Mouse (Mus musculus) midbrain, postnatal 0 days (tissue): ENCODE data around the gene Camk2d. TPM values are rescaled to one million over a fixed set of nuclear protein-coding genes. Genes with fewer than 3 reads are reported as not detected.

Source experiments
- ATAC-seq: fragments of 200-750 bp; cut with Nextera tagmentation; 2 replicates; pipeline ENCODE4 v1.8.0; 2017; ENCODE audit warnings: moderate number of reproducible peaks, mild to moderate bottlenecking, moderate TSS enrichment, moderate library complexity; ENCODE audit not compliant: low FRiP score
- DNase-seq: peaks from one replicate; pipeline ENCODE4 v3.0.0-alpha.2; 2015; ENCODE audit warnings: low spot score
- H3K27ac ChIP-seq: fragments of 300-500 bp; sonication (generic); 2 replicates; pipeline ENCODE4 v1.5.1; 2014; ENCODE audit warnings: low read depth, mild to moderate bottlenecking, low read length, mixed read lengths
- H3K27me3 ChIP-seq: fragments of 300-500 bp; sonication (generic); 2 replicates; pipeline ENCODE4 v1.6.1; 2014; ENCODE audit warnings: low read length, control low read depth, mixed read lengths; ENCODE audit not compliant: insufficient read depth
- H3K36me3 ChIP-seq: fragments of 300-500 bp; sonication (generic); 2 replicates; pipeline ENCODE4 v1.6.1; 2014; ENCODE audit warnings: low read length, control low read depth, mixed read lengths; ENCODE audit not compliant: insufficient read depth
- H3K4me1 ChIP-seq: fragments of 300-500 bp; sonication (generic); 2 replicates; pipeline ENCODE4 v1.6.1; 2014; ENCODE audit warnings: mild to moderate bottlenecking, control low read depth, antibody characterized with exemption, low read length, mixed read lengths; ENCODE audit not compliant: insufficient read depth
- H3K4me2 ChIP-seq: fragments of 300-500 bp; sonication (generic); 2 replicates; pipeline ENCODE4 v1.6.1; 2014; ENCODE audit warnings: low read depth, mild to moderate bottlenecking, low read length, mixed read lengths; ENCODE audit not compliant: poor library complexity, severe bottlenecking
- H3K4me3 ChIP-seq: fragments of 300-500 bp; sonication (generic); 2 replicates; pipeline ENCODE4 v1.5.1; 2014; ENCODE audit warnings: low read depth, mild to moderate bottlenecking, low read length, moderate library complexity
- H3K9ac ChIP-seq: fragments of 300-500 bp; sonication (generic); replicated peaks from 2 replicates; pipeline ENCODE4 v1.6.1; 2014; ENCODE audit warnings: mild to moderate bottlenecking, low read length, moderate library complexity, mixed read lengths; ENCODE audit not compliant: poor library complexity, severe bottlenecking
- H3K9me3 ChIP-seq: fragments of 300-500 bp; sonication (generic); 2 replicates; pipeline ENCODE4 v1.6.1; 2016; ENCODE audit warnings: low read length, control low read depth
- CTCF ChIP-seq: IDR thresholded peaks from 2 replicates; pipeline ENCODE4 v1.5.1; 2016; ENCODE audit warnings: antibody characterized with exemption, mild to moderate bottlenecking
- WGBS: fragments of 180-500 bp; shearing (Covaris S2); extraction: QIAGEN DNeasy Blood & Tissue Kit; methylation state at CpG from one replicate; pipeline ENCODE4 v1.1.7; 2014; 5-methylcytosine and 5-hydroxymethylcytosine counted together
- polyA plus RNA-seq: library from polyadenylated mRNA; unstranded; fragments of >200 nt; fragmentation: Nextera tagmentation; extraction: Ambion mirVana; gene quantifications from 2 replicates; pipeline ENCODE4 v1.2.1, GENCODE M21; 2015
- total RNA-seq: library from RNA; depleted of rRNA; stranded (reverse); fragments of >200 nt; gene quantifications from 2 replicates; pipeline ENCODE4 v1.2.3, GENCODE M21; 2014

The Camk2d gene
- total and polyA plus RNA-seq, 2 experiments from 2014 or later = 95.8 to 143 TPM

DNA sequence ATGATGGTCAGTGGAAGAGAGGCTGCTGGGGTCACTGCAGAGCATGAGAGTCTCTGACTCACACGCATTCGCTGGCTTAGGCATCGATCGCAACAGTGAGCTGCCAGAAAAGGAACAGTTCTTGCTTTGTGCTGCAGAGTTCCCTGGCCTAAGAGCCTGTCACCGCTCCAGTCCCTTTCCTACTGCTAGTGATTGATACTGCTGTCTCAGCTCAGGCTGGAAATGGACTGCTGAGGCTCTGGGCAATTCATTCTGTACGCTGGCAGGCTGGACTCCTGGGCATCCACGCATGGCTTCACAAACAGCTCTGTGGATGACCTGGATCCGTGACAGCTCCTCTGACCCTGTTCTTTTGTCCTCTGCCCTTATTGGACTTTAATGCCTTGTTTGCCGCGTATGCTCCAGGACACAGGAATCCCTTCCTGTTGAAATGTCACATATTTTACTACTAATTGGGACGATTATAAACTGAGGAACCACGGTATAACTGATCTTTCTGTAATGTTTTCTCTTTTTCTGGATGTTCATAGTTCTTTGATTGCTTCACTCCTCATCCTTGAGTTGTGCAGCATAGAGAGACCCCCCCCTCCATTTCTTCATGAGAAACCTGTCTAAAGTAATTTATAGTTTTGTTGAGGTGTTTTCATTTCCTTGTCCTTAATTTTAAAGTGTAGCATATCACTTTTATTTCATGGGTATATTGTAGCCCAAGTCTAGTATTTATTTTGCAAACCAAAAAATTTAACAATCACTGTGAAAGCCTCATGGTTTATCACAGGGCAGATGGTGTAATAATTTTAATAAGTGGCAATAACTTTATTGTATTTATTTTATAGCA, 99.6 kb downstream of the Camk2d start:
- TF ChIP-seq CTCF = no peak
- Histone ChIP-seq H3K36me3 (no peaks in the 10 kb centered on the region), H3K9ac (no peak overlapping the region), H3K9me3 (no peaks in the 10 kb centered on the region), H3K27ac (peak overlapping the region; percentile 57), H3K4me1 (peaks cover 4% of the 10 kb centered on the region; the same call in 1 of the 2 replicates), H3K4me2 (no peak overlapping the region), H3K4me3 (no peak overlapping the region), H3K27me3 (no peaks in the 10 kb centered on the region)
- DNase-seq = peak; percentile 89
- WGBS = 17% methylated on average over 12 of the region's 12 CpGs
- peak; percentile 82 for ATAC-seq

- DNase-seq (no peak), ATAC-seq (no peak)
- H3K9ac ChIP-seq = no peak overlapping the region
- 82% methylated on average over 6 of the region's 6 CpGs for WGBS
- H3K9me3 ChIP-seq = no peaks in the 10 kb centered on the region
- H3K27me3 ChIP-seq = no peaks in the 10 kb centered on the region
- no peak overlapping the region for H3K4me2 ChIP-seq
- TF ChIP-seq CTCF = no peak
- no peaks in the 10 kb centered on the region for H3K36me3 ChIP-seq
- H3K4me1 ChIP-seq = peaks cover 4% of the 10 kb centered on the region; the same call in 1 of the 2 replicates
- H3K4me3 ChIP-seq = no peak overlapping the region
- H3K27ac ChIP-seq = no peak overlapping the region
Observed at GRCm38 (mm10) chr3:126696620-126697019, 100.5 kb downstream of the Camk2d start.

DNA sequence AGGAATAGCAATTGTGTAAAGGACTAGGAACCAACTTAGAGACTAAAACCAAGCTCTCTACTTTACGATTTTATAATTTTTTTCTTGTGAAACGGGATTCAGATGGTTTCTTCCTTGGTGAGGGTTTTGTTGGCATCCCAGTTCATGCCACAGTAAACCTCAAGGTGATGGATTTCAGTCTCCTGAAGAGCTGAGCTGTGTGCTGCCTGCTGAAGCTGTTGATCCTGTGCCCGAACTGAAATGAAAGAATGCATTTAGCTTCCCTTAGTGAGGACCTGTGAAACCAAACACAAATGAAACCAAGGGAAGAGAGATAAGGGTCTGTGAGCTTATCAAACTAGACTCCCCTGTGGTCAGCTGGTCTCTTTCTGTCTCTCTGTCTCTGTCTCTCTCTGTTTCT, 103.6 kb downstream of the Camk2d start:
- Histone ChIP-seq H3K27me3 (no peaks in the 10 kb centered on the region), H3K36me3 (no peaks in the 10 kb centered on the region), H3K4me3 (no peak overlapping the region), H3K9me3 (no peaks in the 10 kb centered on the region), H3K4me2 (no peak overlapping the region), H3K4me1 (no peaks in the 10 kb centered on the region; the same call in 1 of the 2 replicates), H3K9ac (no peak overlapping the region), H3K27ac (no peak overlapping the region)
- DNase-seq (no peak), ATAC-seq (no peak)
- TF ChIP-seq CTCF = no peak
- WGBS = 83% methylated on average over 3 of the region's 3 CpGs

DNA sequence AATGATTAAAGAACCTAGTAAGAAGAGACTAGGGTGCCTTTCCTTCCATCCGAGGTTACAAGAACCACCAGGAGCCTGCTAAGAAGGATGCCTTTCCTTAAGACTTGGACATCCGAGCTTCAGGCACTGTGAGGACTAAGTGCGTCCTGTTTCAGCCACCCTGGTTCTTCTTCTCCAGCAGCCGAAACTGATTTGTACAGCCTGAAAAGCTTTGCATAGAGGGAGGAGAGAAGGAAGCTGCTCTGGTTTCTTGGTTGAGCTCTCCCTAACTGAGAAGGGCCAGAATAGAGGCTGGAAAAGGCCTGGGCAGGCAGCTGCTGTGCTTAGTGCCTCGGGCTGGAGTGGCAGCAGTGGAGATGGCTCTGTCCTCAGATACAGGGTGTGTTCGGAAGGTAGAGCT, 105.0 kb downstream of the Camk2d start:
- H3K27me3 ChIP-seq = no peaks in the 10 kb centered on the region
- ATAC-seq = no peak
- no peak overlapping the region for H3K4me3 ChIP-seq
- DNase-seq = no peak
- H3K4me2 ChIP-seq = no peak overlapping the region
- no peaks in the 10 kb centered on the region for H3K9me3 ChIP-seq
- H3K27ac ChIP-seq = no peak overlapping the region
- no peak overlapping the region for H3K9ac ChIP-seq
- WGBS = 78% methylated on average over 6 of the region's 6 CpGs
- no peaks in the 10 kb centered on the region for H3K36me3 ChIP-seq
- H3K4me1 ChIP-seq = no peaks in the 10 kb centered on the region; the same call in 1 of the 2 replicates
- TF ChIP-seq CTCF = no peak

DNA sequence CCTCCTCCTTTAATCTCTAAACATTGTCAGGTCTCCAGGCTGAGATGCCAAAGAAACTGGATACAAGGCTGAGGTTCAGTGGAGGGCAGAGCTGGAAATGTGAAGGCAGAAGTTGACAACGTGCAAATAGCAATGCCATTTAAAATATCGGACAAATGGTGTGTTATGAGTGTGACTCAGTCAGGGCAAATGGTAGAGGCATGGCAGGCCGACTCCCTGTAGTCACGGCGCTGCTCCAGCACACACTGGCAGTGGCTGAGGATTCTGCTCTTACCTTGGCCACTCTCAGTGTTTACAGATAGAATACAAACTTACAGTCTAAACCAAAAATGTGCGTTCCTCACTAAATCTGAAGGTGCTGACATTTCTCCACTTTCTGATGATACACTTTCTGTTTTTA, 105.5 kb downstream of the Camk2d start:
- no peak for DNase-seq
- Histone ChIP-seq H3K27ac (no peak overlapping the region), H3K4me3 (no peak overlapping the region), H3K9ac (no peak overlapping the region), H3K36me3 (no peaks in the 10 kb centered on the region), H3K9me3 (no peaks in the 10 kb centered on the region), H3K27me3 (no peaks in the 10 kb centered on the region), H3K4me1 (no peaks in the 10 kb centered on the region; the same call in 1 of the 2 replicates), H3K4me2 (no peak overlapping the region)
- no peak for TF ChIP-seq CTCF
- ATAC-seq = no peak
- WGBS = 81% methylated on average over 6 of the region's 6 CpGs

GRCm38 (mm10) chr3:126705490-126705889, 109.4 kb downstream of the Camk2d start:
- no peak overlapping the region for H3K4me2 ChIP-seq
- DNase-seq = peak; percentile 36
- no peaks in the 10 kb centered on the region for H3K27me3 ChIP-seq
- no peak for TF ChIP-seq CTCF
- no peaks in the 10 kb centered on the region; the same call in 1 of the 2 replicates for H3K4me1 ChIP-seq
- H3K9ac ChIP-seq = no peak overlapping the region
- no peak overlapping the region for H3K4me3 ChIP-seq
- H3K36me3 ChIP-seq = no peaks in the 10 kb centered on the region
- ATAC-seq = no peak
- 84% methylated on average over 1 of the region's 1 CpGs for WGBS
- no peaks in the 10 kb centered on the region for H3K9me3 ChIP-seq
- no peak overlapping the region for H3K27ac ChIP-seq
